Mouse (Mus musculus) kidney, adult 2 months (tissue): ENCODE results near the gene Il11ra1.
"Not testable (repeated sequence)": the region's sequence is repeated elsewhere in the genome, so short reads cannot be mapped to it uniquely, and the experiment has no call there.

Experiments used
- CTCF ChIP-seq: fragments of 200-500 bp; conservative IDR thresholded peaks from 2 replicates; pipeline ENCODE4 v1.5.1; 2011; ENCODE audit warnings: low read depth, mild to moderate bottlenecking, control low read depth, low read length, moderate library complexity, mixed read lengths; ENCODE audit not compliant: insufficient read depth, insufficient read length
- POLR2A ChIP-seq: fragments of 200-500 bp; IDR thresholded peaks from one replicate; pipeline ENCODE4 v1.6.1; 2011; ENCODE audit warnings: low read depth, low read length, control low read depth

DNA sequence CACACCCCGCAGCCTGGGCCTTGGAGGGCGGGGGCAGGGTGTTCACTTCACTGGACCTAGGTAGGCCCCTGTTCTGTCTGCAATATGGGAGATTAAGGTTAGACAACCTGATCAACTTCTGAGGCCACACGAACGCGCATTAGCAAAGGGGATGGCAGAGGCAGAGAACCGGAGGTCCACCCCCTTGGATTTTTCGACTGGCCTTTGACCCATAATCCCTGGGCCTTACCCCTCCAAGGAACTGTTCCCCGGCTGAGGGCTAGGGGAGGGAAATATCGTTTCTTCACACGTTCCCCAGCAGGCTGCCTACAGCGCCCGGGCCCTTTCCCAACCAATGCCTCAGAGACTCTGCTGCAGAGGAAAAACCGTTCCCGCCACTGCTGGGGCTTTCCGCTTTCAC lies 3.3 kb upstream of the Il11ra1 start:
- not testable (repeated sequence) for TF ChIP-seq CTCF, POLR2A
